Mouse (Mus musculus): ENCODE data around the gene Rasal2. TPM values are rescaled to one million over a fixed set of nuclear protein-coding genes. Genes with fewer than 3 reads are reported as not detected.

Rasal2 gene
- polyA plus RNA-seq, 1 experiment from 2014 or later = 15.3 TPM

DNA sequence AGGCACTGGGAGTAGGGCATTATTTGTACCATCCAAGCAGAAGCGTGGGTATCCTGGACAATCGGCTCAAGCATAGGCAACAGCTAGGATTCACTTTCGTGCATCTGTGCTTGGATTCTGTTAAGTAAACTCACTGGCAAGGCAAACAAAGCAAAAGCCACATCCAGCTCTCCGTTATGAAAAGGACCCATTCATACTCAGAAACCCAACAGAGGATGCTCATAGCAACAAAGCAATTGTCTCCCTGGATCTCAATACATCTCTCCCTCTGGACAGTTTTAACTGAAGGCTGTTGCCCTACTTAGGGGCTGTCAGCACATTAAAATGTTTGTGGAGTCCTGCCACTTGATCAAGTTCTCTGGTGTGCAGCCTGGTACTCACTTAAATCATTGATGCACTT lies 34.7 kb upstream of the Rasal2 start:
- peaks cover 7% of the 10 kb centered on the region; the same call in 1 of the 2 replicates for H3K4me1 ChIP-seq (ENCODE audit: insufficient read depth, low read depth, low read length)
- H3K27me3 ChIP-seq (replicated peaks; ENCODE audit: insufficient read depth, low read length) = no peaks in the 10 kb centered on the region
- H3K9ac ChIP-seq (replicated peaks; ENCODE audit: low read depth) = no peak overlapping the region
- no peak overlapping the region for H3K4me2 ChIP-seq (replicated peaks; ENCODE audit: low read depth, low read length)
- no peak for TF ChIP-seq EP300 (IDR thresholded peaks at IDR 0.05)
- no peak for TF ChIP-seq CTCF (IDR thresholded peaks at IDR 0.05)
- no peak for DNase-seq (ENCODE audit: low spot score)
- H3K36me3 ChIP-seq (ENCODE audit: insufficient read depth, low read length) = no peaks in the 10 kb centered on the region
- H3K4me3 ChIP-seq (ENCODE audit: low read depth, low read length) = no peak overlapping the region
- H3K27ac ChIP-seq (ENCODE audit: low read length) = no peak overlapping the region
- WGBS = 51% methylated on average over 4 of the region's 4 CpGs
- ATAC-seq = no peak
- H3K9me3 ChIP-seq (ENCODE audit: low read length) = no peaks in the 10 kb centered on the region

DNA sequence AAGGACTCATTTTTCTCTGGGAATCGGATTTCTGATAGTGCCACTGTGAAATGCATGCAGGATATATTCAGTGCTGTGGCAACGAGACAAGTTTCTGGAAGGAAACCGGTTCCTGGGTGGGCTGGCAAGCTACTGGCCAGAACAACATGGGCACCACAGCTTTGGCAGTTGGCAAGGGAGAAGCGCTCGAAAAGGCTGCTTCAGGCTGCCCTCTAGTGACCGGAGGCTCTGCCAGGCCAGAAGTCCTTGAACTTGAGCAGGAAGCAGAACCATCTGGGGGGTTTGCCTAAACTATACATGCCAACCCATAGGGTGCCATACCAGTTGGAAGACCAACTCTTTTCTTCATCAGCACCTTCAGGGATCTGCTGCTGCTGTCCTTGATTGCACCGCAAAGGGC lies 33.9 kb upstream of the Rasal2 start:
- no peaks in the 10 kb centered on the region for H3K9me3 ChIP-seq (ENCODE audit: low read length)
- peak; percentile 68 for DNase-seq (ENCODE audit: low spot score)
- H3K4me1 ChIP-seq (ENCODE audit: insufficient read depth, low read depth, low read length) = peaks cover 7% of the 10 kb centered on the region; the same call in 1 of the 2 replicates
- no peaks in the 10 kb centered on the region for H3K36me3 ChIP-seq (ENCODE audit: insufficient read depth, low read length)
- 47% methylated on average over 7 of the region's 7 CpGs for WGBS
- H3K9ac ChIP-seq (replicated peaks; ENCODE audit: low read depth) = no peak overlapping the region
- no peaks in the 10 kb centered on the region for H3K27me3 ChIP-seq (replicated peaks; ENCODE audit: insufficient read depth, low read length)
- no peak overlapping the region for H3K4me3 ChIP-seq (ENCODE audit: low read depth, low read length)
- no peak for ATAC-seq
- peak; percentile 73 for TF ChIP-seq CTCF (IDR thresholded peaks at IDR 0.05)
- no peak for TF ChIP-seq EP300 (IDR thresholded peaks at IDR 0.05)
- H3K27ac ChIP-seq (ENCODE audit: low read length) = no peak overlapping the region
- H3K4me2 ChIP-seq (replicated peaks; ENCODE audit: low read depth, low read length) = no peak overlapping the region

DNA sequence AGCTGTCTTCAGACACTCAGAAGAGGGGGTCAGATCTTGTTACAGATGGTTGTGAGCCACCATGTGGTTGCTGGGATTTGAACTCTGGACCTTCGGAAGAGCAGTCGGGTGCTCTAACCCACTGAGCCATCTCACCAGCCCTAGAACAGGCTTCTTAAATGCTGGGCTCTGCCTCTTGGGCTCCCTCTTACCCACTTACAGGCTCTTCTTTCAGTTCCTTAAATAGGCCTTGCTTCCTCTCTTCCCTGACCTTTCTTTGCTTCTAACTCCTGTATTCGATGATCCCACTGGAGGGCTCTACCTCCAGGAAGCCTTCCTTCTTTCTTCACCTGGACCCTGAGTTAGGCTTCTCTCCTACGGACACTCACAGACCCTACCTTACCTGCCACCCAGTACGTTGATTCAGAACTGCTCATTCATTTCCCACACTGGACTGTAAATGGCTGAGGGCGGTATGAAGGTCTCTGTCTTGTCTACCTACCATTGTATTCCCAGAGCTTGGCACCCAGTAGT lies 33.1 kb upstream of the Rasal2 start:
- Histone ChIP-seq H3K4me1 (ENCODE audit: insufficient read depth, low read depth, low read length) (peaks cover 7% of the 10 kb centered on the region; the same call in 1 of the 2 replicates), H3K9ac (replicated peaks; ENCODE audit: low read depth) (no peak overlapping the region)
- 85% methylated on average over 6 of the region's 6 CpGs for WGBS

DNA sequence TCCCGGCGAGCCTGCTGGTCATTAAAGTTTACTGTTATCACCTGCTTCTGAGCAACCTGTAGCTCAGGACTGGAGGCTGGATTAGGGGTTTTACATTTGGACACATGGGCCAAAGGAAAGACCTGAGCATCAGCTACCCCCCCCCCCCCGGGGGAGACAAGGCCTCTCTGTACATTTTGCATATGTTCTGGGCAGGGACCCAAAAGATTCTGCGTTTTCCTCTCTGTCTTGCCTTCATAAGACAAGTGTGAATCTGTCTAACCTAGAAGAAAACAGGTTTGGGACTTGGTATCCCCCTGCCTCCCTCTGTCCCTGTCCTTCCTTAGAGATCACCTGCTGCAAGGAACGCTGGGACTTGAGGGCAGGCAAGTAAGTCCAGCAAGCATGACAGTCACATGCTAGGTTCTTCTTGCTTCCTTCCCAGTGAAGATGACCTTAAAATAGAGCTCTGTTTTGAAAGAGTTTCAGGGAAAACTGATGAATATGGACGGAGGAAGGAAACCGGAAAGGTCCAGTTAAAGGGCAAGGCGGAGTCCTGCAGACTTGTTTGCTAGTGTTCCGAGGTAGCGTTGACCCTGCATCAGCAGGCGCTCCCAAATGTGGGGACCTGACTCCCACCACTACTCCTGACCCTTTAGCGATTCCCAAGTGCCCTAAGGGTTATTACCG lies 32.4 kb upstream of the Rasal2 start:
- no peak overlapping the region for H3K4me2 ChIP-seq (replicated peaks; ENCODE audit: low read depth, low read length)

More for the DNA sequence above, 33.1 kb upstream of the Rasal2 start:
- no peaks in the 10 kb centered on the region for H3K9me3 ChIP-seq (ENCODE audit: low read length)
- H3K27ac ChIP-seq (ENCODE audit: low read length) = no peak overlapping the region
- no peak overlapping the region for H3K4me2 ChIP-seq (replicated peaks; ENCODE audit: low read depth, low read length)
- H3K4me3 ChIP-seq (ENCODE audit: low read depth, low read length) = no peak overlapping the region
- DNase-seq (ENCODE audit: low spot score) (no peak), ATAC-seq (no peak)
- no peak for TF ChIP-seq CTCF (IDR thresholded peaks at IDR 0.05)
- TF ChIP-seq EP300 (IDR thresholded peaks at IDR 0.05) = no peak
- no peaks in the 10 kb centered on the region for H3K36me3 ChIP-seq (ENCODE audit: insufficient read depth, low read length)
- H3K27me3 ChIP-seq (replicated peaks; ENCODE audit: insufficient read depth, low read length) = no peaks in the 10 kb centered on the region

DNA sequence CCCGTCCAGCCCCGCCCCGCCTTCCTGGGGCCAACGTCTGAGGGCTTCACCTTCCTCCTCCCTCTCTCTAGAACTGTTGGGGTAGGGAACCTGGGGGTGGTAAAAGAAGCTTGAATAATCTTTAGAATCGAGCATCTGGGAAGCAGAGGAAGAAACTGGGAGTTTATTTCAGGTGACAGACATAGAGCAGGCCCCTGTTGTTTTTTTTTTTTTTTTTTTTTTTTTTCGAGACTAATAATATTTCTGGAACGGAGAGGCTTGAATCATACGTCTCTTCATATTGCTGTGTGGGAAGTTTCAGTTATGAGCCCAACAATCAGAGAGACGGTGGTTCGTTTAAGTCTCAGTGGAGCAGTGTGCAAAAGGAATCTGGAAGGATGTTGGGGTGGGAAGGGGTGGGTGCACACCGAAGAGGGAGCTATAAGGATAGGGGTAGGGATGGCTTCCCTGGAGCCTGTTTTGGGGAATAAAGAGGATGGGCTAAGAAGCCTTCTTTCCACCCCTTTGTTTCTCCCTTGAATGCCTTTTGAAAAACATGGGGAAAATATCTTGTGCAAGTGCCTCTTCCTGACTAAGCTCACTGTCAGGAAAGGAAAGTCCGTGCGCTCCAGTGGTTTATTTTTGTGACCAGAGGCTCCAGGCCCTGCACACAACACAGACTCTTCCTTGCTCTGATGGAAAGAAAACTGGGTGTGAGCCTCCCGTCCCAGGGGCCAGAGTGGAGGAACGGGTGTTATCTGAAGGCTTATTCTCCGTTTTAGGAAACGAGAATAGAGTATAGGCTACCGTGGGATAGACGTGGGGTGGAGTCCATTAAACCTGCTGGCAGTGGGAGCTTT lies 31.5 kb upstream of the Rasal2 start:
- Histone ChIP-seq H3K9me3 (ENCODE audit: low read length) (no peaks in the 10 kb centered on the region), H3K4me2 (replicated peaks; ENCODE audit: low read depth, low read length) (peak overlapping the region; percentile 33; the same call in 1 of the 2 replicates), H3K4me1 (ENCODE audit: insufficient read depth, low read depth, low read length) (no peaks in the 10 kb centered on the region), H3K36me3 (ENCODE audit: insufficient read depth, low read length) (no peaks in the 10 kb centered on the region), H3K9ac (replicated peaks; ENCODE audit: low read depth) (no peak overlapping the region), H3K27ac (ENCODE audit: low read length) (peak overlapping the region; percentile 66; the same call in 1 of the 2 replicates), H3K27me3 (replicated peaks; ENCODE audit: insufficient read depth, low read length) (no peaks in the 10 kb centered on the region), H3K4me3 (ENCODE audit: low read depth, low read length) (no peak overlapping the region)
- no peak; the same call in 1 of the 2 replicates for ATAC-seq
- no peak for DNase-seq (ENCODE audit: low spot score)
- WGBS = 40% methylated on average over 19 of the region's 19 CpGs
- no peak for TF ChIP-seq CTCF (IDR thresholded peaks at IDR 0.05)
- no peak for TF ChIP-seq EP300 (IDR thresholded peaks at IDR 0.05)

More for the DNA sequence above, 32.4 kb upstream of the Rasal2 start:
- 66% methylated on average over 13 of the region's 13 CpGs for WGBS
- no peak overlapping the region for H3K4me3 ChIP-seq (ENCODE audit: low read depth, low read length)
- DNase-seq (ENCODE audit: low spot score) (no peak), ATAC-seq (no peak)
- H3K36me3 ChIP-seq (ENCODE audit: insufficient read depth, low read length) = no peaks in the 10 kb centered on the region
- no peaks in the 10 kb centered on the region for H3K27me3 ChIP-seq (replicated peaks; ENCODE audit: insufficient read depth, low read length)
- no peak for TF ChIP-seq EP300 (IDR thresholded peaks at IDR 0.05)
- no peak for TF ChIP-seq CTCF (IDR thresholded peaks at IDR 0.05)
- H3K4me1 ChIP-seq (ENCODE audit: insufficient read depth, low read depth, low read length) = peaks cover 4% of the 10 kb centered on the region; the same call in 1 of the 2 replicates
- H3K9ac ChIP-seq (replicated peaks; ENCODE audit: low read depth) = no peak overlapping the region
- no peak overlapping the region for H3K27ac ChIP-seq (ENCODE audit: low read length)
- H3K9me3 ChIP-seq (ENCODE audit: low read length) = no peaks in the 10 kb centered on the region
